Mouse (Mus musculus): Measurements from ENCODE around the gene Stard3.

Stard3 gene

DNA sequence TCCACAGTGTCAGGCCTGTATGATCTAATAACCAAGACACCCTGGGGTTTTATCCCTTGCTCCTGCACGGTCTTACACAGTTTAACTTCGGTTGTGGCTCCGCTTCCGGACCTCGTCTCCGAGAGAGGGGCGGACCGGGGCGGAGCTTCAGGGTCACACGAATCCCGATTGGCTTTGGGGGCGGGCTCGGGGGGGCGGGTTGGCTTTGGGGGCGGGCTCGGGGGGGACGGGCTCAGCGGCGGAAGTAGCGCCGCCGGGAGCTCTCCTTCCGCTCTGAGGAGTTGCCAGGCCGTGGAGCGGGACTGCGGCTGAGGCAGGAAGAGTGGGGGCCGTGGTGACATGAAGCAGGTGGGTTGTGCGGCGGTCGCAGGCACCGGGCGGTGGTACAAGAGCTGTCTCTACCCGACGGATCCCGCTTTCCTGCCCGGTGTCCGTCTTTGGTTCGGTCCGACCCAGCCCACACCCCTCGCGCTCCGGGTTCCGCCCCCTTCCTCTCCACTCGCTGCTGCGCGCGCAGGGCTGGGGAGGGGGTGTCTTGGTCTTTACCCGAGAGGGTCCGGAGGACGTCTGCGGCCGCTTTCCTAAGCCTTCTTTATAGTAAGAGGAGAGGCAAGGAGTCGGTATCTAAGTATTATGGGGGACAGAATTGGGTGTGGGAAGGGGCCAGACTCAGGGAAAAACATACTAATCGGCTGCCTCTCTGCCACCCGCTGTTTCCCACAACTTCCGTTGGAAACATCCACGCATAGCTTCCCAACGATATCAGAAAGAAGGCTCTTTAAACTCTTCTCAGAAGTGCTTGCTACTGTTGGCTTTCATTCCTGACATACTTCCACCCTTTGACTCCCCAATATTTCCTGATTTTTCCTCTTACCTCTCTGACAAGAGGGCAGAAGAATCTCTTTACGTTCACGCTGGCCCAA is at the start of gene Stard3:
Gene Stard3, plus strand, starts transcription at position 208 of the 923 bp plus-strand sequence.
- peak; percentile 92 for DNase-seq (ENCODE audit: low spot score)

DNA sequence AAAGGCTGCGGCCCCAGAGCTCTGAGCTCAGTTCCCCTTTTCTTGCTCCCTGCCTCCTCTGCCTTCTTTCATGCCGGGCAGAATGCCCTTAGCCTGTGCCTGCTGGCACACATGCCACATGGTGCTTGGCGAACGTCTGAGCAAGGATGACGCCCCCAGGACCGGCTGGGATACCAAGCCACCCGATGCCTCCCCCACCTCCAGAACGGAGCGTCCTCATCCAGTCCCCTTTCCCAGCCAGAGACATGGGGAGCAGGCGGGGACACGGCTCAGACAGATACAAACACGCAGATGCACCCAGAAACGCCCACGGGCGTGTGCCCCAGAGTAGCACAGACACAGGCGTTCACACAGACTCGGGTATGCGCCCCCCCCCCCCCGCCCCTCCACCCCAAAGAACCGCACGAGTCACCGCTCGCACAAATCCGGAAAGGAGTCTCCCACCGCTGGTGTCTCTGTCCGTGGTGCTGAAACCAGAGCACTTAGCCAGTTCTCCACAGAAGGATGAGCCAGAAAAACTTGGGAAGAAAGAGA is 44.3 kb upstream of the Stard3 start:
- DNase-seq (ENCODE audit: low spot score) = peak; percentile 89

DNA sequence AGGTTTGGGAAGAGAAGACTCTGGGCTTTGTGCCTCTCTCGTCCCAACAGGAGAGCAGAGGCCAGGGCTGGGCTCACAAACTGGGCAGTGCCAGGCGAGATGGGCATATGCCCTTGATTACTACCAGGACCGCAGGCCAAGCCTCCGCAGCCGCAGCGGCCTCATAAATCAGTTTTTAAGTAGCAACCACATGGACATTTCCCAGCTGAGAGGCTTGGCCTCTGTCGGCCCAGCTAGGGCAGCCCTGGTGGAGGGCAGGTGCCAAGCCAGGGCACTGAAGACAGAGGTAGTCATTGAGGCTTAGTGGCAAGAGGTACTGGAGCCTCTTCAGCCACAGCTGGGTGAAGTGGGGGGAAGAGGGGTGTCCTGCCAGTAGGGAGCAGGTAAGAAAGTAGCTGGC is 40.7 kb upstream of the Stard3 start:
- no peak for DNase-seq (ENCODE audit: low spot score)

DNA sequence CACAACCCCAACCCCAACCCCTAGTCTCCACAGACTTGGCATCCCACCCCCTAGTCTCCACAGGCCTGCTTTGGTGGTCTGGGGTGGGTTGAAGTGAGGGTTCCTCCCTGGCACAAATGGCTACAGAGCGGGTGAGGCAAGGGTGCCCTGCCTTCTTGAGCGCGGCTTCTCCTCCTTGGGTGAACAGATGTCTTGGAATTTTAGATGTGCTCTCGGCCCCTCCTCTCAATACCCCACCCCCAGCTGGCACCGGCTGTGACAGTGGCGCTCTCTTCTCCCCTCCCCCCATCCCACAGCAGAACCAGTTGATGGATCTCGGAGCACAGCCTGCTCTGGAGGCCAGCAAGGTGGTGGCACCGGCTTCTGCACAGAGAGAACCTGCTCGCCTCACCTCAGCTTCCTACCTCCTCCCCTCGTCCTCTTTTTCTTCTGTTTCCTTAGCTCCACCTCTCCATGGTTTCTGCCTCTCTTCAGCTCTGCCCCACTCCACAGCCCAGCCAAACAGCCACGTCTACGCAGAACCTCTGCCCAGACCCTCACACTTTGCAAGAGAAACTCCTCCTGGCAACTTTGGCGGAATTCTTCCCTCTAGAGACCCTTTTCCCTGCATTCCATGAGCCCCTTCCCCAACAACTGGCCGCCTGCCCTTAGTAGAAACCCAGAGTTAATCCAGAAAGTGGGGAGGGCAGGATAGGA is 39.6 kb upstream of the Stard3 start:
- no peak for DNase-seq (ENCODE audit: low spot score)

DNA sequence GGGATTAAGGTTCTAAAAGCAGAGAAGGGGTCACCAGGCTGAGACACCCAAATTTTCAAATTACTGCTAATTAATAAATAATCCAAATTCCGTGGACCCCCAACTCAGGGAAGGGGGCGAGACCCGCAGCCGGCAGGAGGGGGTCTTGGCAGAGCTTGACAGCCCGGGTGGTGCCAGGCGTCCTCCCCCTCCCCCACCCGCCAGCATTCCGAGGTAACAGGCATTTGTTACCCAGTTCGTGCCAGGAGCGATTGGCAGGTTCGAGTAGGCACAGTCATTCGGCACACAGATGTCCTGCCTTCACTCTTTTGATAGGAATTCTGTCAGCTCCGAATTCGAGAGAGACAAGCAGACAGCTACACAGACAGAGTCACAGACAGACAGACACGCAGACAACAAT is 39.0 kb upstream of the Stard3 start:
- no peak for DNase-seq (ENCODE audit: low spot score)

DNA sequence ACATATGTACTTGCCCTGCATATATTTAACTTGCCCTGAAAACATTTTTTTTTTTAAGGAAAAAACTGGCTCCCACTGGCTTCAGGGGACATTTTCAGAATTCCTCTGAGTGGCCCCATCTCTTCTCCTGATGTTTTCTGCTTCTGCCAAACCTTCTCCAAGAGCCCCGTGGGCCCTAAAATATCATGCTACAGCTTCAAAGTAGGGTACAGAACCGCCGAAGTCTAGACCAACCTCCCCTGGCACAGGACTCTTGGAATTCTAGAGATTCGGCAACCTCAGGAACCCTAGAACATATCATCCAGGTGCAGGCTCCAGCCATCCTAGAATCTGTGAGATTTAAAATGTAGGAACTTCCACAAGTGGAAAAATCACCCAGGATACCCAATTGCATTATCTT is 38.6 kb upstream of the Stard3 start:
- DNase-seq (ENCODE audit: low spot score) = no peak

DNA sequence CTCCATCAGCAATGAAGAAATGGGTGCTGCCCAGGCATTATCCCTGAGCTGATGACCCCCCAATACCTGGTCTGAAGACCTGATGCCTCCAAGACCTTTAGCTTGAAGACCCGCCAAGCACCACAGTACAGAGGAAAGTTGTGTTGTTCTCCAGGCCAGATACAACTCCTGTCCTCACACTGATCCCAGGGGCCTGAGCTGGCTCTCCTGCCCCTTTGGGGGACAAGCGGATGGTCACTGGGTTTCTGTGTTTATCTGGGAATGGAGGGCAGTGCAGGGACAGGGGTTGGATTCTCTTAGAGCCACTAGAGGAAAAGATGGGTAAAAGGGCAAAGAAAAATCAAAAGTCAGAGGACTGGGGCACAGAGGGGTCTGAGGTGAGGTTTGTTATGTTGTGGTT is 38.2 kb upstream of the Stard3 start:
- no peak for DNase-seq (ENCODE audit: low spot score)

DNA sequence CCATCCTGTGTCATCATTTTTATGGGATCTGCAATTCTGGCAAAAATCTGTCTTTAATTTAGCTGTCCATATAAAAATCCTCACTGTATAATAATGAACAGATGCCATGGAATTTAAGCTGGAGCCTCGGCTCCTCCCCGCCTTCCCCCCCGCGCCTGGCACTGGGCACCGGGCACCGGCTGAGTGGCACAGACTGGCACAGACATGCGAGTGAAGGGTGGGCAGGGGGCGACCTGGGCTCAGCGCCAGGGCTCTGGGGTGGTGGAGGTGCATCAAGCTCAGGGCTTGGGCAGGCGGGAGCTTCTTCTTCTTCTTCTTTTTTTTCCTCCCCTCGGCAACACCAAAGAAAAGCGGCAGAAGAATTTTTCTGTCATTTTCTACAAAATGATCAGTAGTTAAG is 37.8 kb upstream of the Stard3 start:
- DNase-seq (ENCODE audit: low spot score) = no peak

DNA sequence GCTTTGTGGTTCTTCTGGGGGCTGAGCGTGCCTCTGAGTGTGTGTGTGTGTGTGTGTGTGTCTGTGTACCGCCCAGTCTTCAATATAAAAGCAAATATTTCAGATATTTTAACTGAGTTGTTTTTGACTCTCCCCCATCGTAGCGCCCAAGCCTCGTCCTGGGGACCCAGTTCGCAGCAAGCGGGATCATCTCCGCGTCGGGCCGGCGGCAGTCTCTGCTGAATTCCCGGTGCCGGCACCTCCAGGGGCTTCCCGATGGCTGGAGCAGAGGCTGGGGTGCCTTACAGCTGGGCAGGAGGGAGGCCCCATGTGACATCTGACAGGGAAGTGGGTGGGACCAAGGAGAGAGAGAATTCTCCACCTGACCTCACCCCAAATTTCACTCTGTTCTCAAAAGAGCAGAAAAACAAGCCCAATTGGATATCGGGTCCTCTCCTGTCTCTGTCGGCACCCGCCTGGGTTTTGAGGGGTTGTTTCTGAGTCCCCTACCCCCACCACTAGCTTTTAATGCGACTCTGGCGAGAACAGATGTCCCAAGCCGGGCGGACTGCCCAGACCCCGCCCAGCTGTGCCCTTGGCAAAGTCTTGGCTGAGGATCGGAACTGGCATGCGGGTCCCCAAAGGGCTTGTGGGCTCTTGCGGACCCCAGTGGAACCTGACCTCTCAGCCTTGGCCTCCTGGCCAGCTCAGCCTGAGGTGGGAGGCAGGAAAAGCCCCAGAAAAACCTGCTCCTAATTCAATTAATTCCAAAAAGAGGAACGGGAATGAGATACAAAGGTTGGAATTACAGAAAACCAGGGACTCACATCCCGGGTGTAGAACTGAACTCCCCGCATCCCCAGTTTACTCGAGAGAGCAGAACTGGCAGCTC is 37.1 kb upstream of the Stard3 start:
- no peak for DNase-seq (ENCODE audit: low spot score)

DNA sequence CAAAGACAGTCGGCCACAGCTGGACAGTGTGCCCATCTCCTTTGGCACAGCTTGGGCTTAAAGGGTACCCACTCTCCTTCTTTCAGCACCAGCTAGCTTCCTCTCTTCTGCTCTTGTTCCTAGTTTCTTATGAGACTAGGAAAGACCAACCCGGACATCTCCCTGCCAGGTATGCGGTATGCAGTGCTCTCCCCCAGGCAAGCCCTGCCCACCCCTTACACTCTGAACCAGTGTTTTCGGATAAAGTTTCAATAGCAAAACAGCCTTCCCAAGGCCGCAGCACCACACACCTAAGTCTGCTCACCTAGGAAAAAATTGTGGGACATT is 36.5 kb upstream of the Stard3 start:
- DNase-seq (ENCODE audit: low spot score) = no peak

DNA sequence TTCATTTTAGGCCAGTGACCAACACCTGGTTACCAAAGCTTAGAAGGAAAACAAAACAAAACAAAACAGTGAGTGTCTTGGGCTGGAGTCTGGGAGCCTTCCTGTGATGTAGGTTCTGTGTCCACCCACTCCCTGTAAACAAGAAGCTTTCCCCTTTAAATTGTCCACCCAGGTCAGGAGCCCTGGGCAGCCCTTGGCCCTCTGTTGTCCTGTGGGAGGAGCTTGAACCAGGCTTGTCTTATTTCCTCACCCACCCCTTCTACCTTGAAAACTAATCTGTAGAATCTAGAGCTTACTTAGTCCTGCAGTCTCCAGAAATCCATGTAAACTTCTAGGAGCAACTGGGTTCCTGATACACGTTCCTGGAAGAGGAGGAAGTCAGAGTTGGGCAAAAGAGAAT is 36.0 kb upstream of the Stard3 start:
- no peak for DNase-seq (ENCODE audit: low spot score)

DNA sequence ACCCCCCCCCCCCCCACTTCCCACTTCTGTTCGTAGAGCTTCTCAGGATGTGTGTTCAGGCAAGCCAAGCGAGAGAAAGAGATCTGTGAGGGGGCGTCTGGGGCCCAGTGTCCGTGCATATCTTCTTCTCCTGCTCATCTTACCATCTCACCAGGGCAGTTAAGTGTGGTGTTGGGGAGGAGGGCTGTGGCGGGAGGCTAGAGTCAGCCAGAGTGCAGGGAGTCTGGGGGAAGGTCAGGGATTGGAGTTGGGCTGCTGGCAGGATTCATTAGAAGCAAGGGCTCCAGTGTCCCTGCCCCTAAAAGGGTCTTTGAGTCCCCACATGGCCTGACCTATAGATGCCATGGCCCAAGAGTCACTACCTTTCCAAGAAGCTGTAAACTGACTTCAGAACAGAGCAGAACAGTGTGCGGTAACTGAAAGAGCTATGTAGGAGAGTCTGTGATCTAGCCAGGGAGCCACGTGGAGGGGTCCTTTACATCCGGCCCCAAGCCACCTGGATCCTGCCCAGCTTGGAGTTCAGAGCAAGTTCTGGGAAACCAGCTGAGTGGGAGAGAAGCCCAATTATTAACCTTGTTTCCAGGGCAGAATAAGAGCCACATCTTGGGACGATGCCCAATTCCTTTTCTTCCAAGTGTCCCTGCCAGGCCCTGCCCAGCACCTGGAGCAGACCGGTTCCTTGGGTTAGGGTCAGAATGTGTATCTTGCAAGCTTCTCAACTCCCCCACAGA is 34.9 kb upstream of the Stard3 start:
- DNase-seq (ENCODE audit: low spot score) = no peak

DNA sequence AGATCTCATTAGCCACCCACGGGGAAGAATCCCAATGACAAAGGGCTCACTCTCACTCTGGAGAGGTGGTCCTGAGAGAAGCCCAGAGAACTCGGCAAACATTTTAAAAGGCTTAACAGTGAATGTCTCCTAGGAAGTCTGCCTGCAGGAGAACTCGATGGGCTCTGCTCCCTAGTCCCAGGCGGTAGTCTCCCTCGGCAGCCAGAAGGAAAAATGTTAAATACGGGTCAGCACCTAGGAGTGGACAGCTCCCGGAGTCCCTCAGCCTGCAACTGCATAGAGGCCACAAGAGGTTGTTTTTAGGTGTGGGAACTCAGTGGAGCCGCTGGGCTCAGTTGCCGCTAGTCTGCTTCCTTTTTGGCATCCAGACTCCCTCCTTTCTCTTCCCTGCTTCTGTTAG is 34.2 kb upstream of the Stard3 start:
- DNase-seq (ENCODE audit: low spot score) = peak; percentile 73

DNA sequence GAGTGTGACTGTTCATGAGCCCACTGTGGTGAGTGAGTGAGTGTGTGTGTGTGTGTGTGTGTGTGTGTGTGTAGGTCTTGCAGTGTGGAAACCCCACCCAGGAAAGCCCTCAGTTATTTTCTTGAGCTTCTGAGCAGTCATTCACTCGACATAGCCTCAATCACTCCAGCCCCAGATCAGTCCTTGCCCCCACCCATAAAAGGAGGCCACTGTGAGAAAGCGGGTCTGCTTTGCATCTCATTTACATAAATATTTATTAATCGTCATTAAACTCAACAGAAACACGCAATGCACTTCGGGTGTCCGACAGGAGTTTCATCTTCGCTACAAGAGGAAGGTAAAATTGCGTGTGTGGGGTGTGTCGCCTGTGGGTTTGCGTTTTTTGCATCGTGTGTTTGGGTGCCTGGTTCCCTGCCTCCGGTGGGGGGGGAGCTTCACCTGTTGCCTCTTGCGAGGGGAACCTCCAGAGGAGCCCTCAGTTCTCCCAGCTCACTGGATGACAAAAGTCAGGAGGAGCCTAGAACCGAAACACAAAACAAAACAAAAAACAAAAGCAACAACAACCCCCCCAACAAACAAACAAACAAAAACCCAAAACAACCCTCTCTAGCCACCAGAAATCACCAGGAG is 32.9 kb upstream of the Stard3 start:
- no peak for DNase-seq (ENCODE audit: low spot score)

DNA sequence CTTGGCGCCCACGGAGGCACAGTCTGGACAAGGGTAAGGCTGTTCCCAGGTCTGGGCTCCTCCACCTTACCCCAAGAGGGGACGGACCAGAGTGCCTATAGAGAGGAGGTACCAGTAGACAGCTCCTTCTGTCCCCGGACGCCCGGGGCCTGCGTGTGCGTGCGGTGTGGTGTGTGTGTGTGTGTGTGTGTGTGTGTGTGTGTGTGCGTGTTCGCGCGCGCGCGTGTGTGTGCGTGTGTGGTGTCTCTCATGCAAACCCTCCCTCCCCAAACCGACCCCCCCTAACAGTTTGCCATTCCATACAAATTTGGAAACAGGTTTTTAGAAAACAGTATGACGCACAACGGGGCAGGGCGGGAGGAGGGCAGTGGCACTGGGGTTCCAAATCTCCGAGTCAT is 32.3 kb upstream of the Stard3 start:
- DNase-seq (ENCODE audit: low spot score) = no peak

DNA sequence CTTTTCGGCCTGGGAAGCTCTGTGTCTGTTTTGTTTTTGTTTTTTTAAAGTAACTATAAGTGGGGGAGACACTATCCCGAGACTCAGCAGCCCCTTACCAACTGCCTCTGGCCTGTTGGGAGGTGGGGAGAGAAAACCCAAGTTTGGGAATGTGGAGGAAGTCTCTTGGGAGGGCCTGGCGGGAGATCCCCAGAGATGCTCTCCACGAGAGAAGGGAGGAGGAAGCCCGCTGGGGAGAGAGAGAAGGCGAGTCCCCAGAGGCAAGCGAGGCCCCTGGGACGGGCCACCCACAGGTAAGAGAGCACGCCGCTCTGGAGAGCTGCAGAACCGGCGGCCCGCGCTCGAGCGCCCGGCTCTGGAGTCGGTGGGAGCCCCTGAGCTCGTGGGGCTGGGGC is 31.4 kb upstream of the Stard3 start:
- DNase-seq (ENCODE audit: low spot score) = no peak

DNA sequence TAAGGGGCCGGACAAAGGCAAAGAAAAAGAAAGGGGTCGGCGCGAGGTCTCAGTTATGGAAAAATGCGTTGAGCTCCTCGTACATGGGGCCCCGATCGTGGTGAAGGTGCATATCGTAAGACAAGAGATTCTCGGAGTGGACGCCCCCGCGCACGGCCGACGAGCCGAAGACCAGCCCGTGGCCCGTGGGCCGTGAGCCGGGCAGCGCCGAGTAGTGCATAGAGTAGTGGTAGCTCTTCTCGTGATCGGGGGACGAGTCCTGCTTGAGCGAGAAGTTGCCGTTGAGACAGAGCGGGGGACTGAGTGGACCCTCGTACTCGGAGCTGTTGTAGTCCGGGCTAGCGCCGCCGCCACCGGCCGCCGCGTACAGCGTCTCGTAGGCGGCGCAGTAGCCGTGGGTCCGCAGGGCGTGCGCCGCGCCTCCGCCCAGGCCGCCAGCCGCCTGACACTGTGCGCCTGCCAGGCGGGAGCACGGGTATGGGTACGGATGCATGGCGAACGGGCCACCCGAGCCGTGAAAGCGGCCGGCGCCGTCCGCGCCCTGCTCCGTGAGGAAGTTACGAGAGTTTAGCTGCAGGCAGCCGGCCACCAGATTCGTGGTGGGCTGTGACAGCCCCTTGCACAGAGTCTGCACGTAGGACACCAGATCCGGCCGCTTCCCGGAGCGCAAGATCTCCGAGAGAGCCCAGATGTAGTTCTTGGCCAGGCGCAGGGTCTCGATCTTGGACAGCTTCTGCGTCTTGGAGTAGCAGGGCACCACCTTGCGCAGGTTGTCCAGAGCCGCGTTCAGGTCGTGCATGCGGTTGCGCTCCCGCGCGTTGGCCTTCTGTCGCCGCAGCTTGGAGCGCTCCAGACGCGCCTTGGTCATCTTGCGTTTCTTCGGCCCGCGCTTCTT is 30.8 kb upstream of the Stard3 start:
- peak; percentile 55 for DNase-seq (ENCODE audit: low spot score)

DNA sequence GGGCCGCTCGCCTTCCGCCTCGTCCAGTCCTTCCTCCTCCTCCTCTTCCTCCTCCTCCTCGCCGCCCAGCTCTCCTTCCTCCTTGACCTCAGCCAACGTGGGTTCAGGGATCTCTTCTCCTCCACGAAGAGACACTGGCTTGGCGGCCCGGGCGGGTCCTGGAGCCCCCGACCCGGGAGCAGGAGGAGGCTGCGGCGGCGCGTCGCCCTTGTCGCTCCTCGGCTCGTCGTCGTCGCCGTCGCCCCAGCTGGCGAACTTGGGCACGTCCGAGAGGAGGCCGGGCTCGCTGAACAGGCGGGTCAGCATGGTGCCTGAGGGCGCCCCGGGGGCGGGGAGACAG is 30.2 kb upstream of the Stard3 start:
- peak; percentile 52 for DNase-seq (ENCODE audit: low spot score)

DNA sequence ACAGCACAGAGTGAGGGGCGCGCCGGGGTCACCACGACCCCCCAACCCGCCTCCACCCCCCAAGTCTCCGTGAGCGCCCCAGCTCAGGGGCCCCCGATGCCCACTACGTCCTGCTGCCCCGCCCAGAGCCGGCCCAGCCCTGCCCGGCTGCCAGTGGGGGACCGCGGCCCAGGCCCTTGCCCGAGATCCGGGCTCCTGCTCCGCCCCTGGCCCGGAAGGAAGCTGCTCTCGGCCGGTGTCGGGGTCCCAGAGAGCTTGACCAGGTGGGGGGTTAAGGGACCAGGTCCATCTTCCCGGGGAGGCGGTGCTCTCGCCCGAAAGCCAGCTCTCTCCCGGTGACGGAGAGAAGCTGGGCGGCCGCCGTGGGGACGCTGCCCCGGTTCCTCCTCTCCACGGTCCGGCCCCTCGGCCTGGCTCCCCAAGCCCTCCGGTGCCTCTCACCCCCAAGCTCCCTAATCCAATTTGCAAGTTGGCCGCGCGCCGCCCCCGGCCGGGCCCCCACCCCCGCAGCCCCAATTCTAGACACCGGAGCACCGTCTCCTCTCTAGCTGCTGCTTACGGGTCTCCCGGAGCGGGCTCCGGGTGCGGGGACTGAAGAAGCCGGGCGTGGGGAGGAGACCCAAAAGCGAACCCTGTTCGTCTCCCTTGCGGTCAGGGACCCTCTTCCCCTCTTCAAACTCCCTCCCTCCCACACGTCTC is 29.6 kb upstream of the Stard3 start:
- DNase-seq (ENCODE audit: low spot score) = no peak

Data from embryo, embryonic 10 days (tissue).